Mouse (Mus musculus) limb, embryonic 13.5 days (tissue): ENCODE data around the gene Slc2a9. TPM values are rescaled to one million over a fixed set of nuclear protein-coding genes. Genes with fewer than 3 reads are reported as not detected.

Source experiments
- ATAC-seq: fragments of 200-750 bp; cut with Nextera tagmentation; 2 replicates; pipeline ENCODE4 v1.8.0; 2017; ENCODE audit warnings: low read depth, moderate number of reproducible peaks, moderate TSS enrichment; ENCODE audit not compliant: low FRiP score
- H3K27ac ChIP-seq: fragments of 300-500 bp; sonication (generic); 2 replicates; pipeline ENCODE4 v1.5.1; 2015; ENCODE audit warnings: inconsistent platforms, mild to moderate bottlenecking, moderate library complexity
- H3K27me3 ChIP-seq: fragments of 300-500 bp; sonication (generic); 2 replicates; pipeline ENCODE4 v1.6.1; 2015; ENCODE audit warnings: mild to moderate bottlenecking, inconsistent platforms
- H3K36me3 ChIP-seq: fragments of 300-500 bp; sonication (generic); 2 replicates; pipeline ENCODE4 v1.6.1; 2015; ENCODE audit warnings: inconsistent platforms, mild to moderate bottlenecking, moderate library complexity
- H3K4me1 ChIP-seq: fragments of 300-500 bp; sonication (generic); 2 replicates; pipeline ENCODE4 v1.6.1; 2015; ENCODE audit warnings: inconsistent platforms
- H3K4me2 ChIP-seq: fragments of 300-500 bp; sonication (generic); replicated peaks from 2 replicates; pipeline ENCODE4 v1.6.1; 2015; ENCODE audit warnings: inconsistent platforms, mild to moderate bottlenecking, moderate library complexity
- H3K4me3 ChIP-seq: fragments of 300-500 bp; sonication (generic); 2 replicates; pipeline ENCODE4 v1.5.1; 2015; ENCODE audit warnings: moderate library complexity, mild to moderate bottlenecking, inconsistent platforms
- H3K9ac ChIP-seq: fragments of 300-500 bp; sonication (generic); 2 replicates; pipeline ENCODE4 v1.6.1; 2015; ENCODE audit warnings: mild to moderate bottlenecking, inconsistent platforms
- H3K9me3 ChIP-seq: fragments of 300-500 bp; sonication (generic); 2 replicates; pipeline ENCODE4 v1.6.1; 2016; ENCODE audit warnings: inconsistent platforms
- WGBS: fragments of 180-500 bp; shearing (Covaris S2); methylation state at CpG from one replicate; pipeline ENCODE4 v1.1.7; 2015; 5-methylcytosine and 5-hydroxymethylcytosine counted together
- polyA plus RNA-seq: library from polyadenylated mRNA; unstranded; fragments of >200 nt; fragmentation: Nextera tagmentation; extraction: Ambion mirVana; gene quantifications from 2 replicates; pipeline ENCODE4 v1.2.1, GENCODE M21; 2015

The Slc2a9 gene
- polyA plus RNA-seq, 1 experiment from 2014 or later = 0.32 TPM

DNA sequence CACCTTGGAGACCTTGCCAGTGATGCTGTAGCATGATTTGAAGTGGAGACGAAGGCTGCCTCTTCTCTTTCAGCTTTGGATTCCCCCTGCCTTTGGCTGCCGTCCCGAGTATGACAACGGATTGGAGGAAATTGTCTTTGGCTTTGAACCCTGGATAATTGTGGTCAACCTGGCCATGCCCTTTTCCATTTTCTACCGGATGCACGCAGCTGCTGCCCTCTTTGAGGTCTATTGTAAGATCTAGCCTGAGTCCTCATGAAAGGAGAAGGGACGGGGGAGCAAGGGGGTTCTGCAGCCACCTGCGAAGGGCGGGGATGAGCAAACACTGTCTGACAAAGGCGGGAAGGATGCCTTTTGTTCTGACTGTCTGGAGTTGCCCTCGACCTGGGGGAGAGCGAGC lies 200.3 kb downstream of the Slc2a9 start:
- ATAC-seq = no peak
- no peaks in the 10 kb centered on the region for H3K9me3 ChIP-seq
- peaks cover 7% of the 10 kb centered on the region for H3K4me1 ChIP-seq
- no peaks in the 10 kb centered on the region for H3K27me3 ChIP-seq
- no peaks in the 10 kb centered on the region for H3K36me3 ChIP-seq
- H3K27ac ChIP-seq = no peak overlapping the region
- WGBS = 58% methylated on average over 12 of the region's 12 CpGs
- no peak overlapping the region for H3K4me2 ChIP-seq
- no peak overlapping the region for H3K9ac ChIP-seq
- H3K4me3 ChIP-seq = no peak overlapping the region

- no peak overlapping the region for H3K4me3 ChIP-seq
- H3K9ac ChIP-seq = no peak overlapping the region
- no peak for ATAC-seq
- no peak overlapping the region for H3K4me2 ChIP-seq
- WGBS = 89% methylated on average over 12 of the region's 12 CpGs
- peaks cover 7% of the 10 kb centered on the region for H3K4me1 ChIP-seq
- no peaks in the 10 kb centered on the region for H3K36me3 ChIP-seq
- no peak overlapping the region for H3K27ac ChIP-seq
- no peaks in the 10 kb centered on the region for H3K27me3 ChIP-seq
- H3K9me3 ChIP-seq = no peaks in the 10 kb centered on the region
These were observed 201.1 kb downstream of the Slc2a9 start for GRCm38 (mm10) chr5:38301761-38302411.

Other genes with a start within 250 kb of the Slc2a9 start
- 67.2 and 75.3 TPM in 2 replicates for gene Tmem128, start 243.0 kb downstream of the Slc2a9 start, polyA plus RNA-seq
- gene Otop1, start 227.2 kb downstream of the Slc2a9 start, polyA plus RNA-seq = 0.06 and 0.14 TPM in 2 replicates
- 0.04 TPM in 1 of 2 replicates, not detected in the other for gene Drd5, start 183.8 kb downstream of the Slc2a9 start, polyA plus RNA-seq
- gene Wdr1, start 60.1 kb upstream of the Slc2a9 start, polyA plus RNA-seq = 203 and 206 TPM in 2 replicates
- 26.7 and 27.3 TPM in 2 replicates for gene Zfp518b, start 181.7 kb upstream of the Slc2a9 start, polyA plus RNA-seq